Mouse (Mus musculus): ENCODE data around the gene Daam1. TPM values are rescaled to one million over a fixed set of nuclear protein-coding genes. Genes with fewer than 3 reads are reported as not detected.

Daam1 gene
- polyA plus RNA-seq, 1 experiment from 2014 or later = 19.9 TPM

GRCm38 (mm10) chr12:72009051-72009902 lies 178.4 kb downstream of the Daam1 start:
- no peaks in the 10 kb centered on the region for H3K27me3 ChIP-seq (ENCODE audit: control insufficient read depth, insufficient read depth, low read length)
- ATAC-seq (ENCODE audit: low FRiP score) = no peak
- H3K4me2 ChIP-seq = no peak overlapping the region
- H3K4me1 ChIP-seq (ENCODE audit: control insufficient read depth, insufficient read depth, low read length) = no peaks in the 10 kb centered on the region
- H3K36me3 ChIP-seq (ENCODE audit: control insufficient read depth, insufficient read depth, low read length) = no peaks in the 10 kb centered on the region
- no peak overlapping the region for H3K4me3 ChIP-seq (ENCODE audit: low read depth, low read length)
- H3K9ac ChIP-seq (ENCODE audit: low read length) = no peak overlapping the region
- no peak for DNase-seq (ENCODE audit: low spot score, missing footprints)
- H3K9me3 ChIP-seq (ENCODE audit: control insufficient read depth, low read length) = no peaks in the 10 kb centered on the region
- WGBS = 91% methylated on average over 13 of the region's 13 CpGs
- no peak overlapping the region for H3K27ac ChIP-seq (ENCODE audit: low read depth, low read length)

DNA sequence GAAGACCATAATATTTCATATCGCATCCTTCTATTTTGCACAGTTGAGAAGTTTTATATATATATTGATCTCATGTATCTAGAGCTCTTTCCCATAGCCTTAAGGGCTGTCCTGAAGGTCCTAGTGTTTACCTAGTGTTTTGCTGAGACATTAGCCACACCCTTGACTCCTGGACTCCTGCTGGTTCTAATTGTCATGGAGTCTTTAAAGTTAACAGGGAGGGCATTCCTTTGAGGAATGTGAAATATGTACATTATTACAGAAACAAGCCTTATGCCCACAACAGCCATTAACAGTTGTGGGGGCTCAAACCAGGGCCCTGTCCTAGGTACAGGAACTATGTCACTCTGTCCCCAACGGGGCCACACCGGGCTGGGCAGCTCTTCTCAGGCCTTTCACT lies 180.5 kb downstream of the Daam1 start:
- no peak overlapping the region for H3K4me3 ChIP-seq (ENCODE audit: low read depth, low read length)
- no peak overlapping the region for H3K4me2 ChIP-seq
- no peaks in the 10 kb centered on the region for H3K9me3 ChIP-seq (ENCODE audit: control insufficient read depth, low read length)
- no peak overlapping the region for H3K9ac ChIP-seq (ENCODE audit: low read length)
- no peaks in the 10 kb centered on the region for H3K4me1 ChIP-seq (ENCODE audit: control insufficient read depth, insufficient read depth, low read length)
- no peaks in the 10 kb centered on the region for H3K36me3 ChIP-seq (ENCODE audit: control insufficient read depth, insufficient read depth, low read length)
- DNase-seq (ENCODE audit: low spot score, missing footprints) (no peak), ATAC-seq (ENCODE audit: low FRiP score) (no peak)
- H3K27ac ChIP-seq (ENCODE audit: low read depth, low read length) = no peak overlapping the region
- H3K27me3 ChIP-seq (ENCODE audit: control insufficient read depth, insufficient read depth, low read length) = no peaks in the 10 kb centered on the region
- 97% methylated on average over 3 of the region's 3 CpGs for WGBS

DNA sequence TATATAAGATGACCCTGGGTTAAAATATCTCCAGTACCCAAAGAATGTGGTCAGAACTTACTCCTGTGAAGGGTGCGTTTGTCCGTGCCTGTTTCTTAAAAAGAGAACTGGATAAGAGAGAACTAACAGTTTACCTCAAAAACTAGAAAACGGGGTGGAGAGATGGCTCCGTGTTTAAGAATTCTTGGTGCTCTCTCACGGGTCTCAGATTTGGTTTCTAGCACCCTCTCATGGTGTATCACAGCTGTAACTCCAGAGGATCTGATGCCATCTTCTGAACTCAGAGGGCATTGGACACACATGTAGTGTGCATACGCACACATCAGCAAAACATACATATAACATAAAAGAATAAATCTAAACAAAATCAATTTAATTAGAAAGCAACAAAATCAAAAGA lies 181.2 kb downstream of the Daam1 start:
- Histone ChIP-seq H3K9me3 (ENCODE audit: control insufficient read depth, low read length) (no peaks in the 10 kb centered on the region), H3K4me1 (ENCODE audit: control insufficient read depth, insufficient read depth, low read length) (no peaks in the 10 kb centered on the region), H3K4me3 (ENCODE audit: low read depth, low read length) (no peak overlapping the region), H3K4me2 (no peak overlapping the region), H3K27ac (ENCODE audit: low read depth, low read length) (no peak overlapping the region), H3K9ac (ENCODE audit: low read length) (no peak overlapping the region), H3K36me3 (ENCODE audit: control insufficient read depth, insufficient read depth, low read length) (no peaks in the 10 kb centered on the region), H3K27me3 (ENCODE audit: control insufficient read depth, insufficient read depth, low read length) (no peaks in the 10 kb centered on the region)
- ATAC-seq (ENCODE audit: low FRiP score) = no peak
- 88% methylated on average over 6 of the region's 6 CpGs for WGBS
- no peak for DNase-seq (ENCODE audit: low spot score, missing footprints)

- Histone ChIP-seq H3K9me3 (ENCODE audit: control insufficient read depth, low read length) (no peaks in the 10 kb centered on the region), H3K4me3 (ENCODE audit: low read depth, low read length) (no peak overlapping the region), H3K4me2 (no peak overlapping the region), H3K9ac (ENCODE audit: low read length) (no peak overlapping the region), H3K36me3 (ENCODE audit: control insufficient read depth, insufficient read depth, low read length) (no peaks in the 10 kb centered on the region), H3K27me3 (ENCODE audit: control insufficient read depth, insufficient read depth, low read length) (no peaks in the 10 kb centered on the region), H3K4me1 (ENCODE audit: control insufficient read depth, insufficient read depth, low read length) (no peaks in the 10 kb centered on the region), H3K27ac (ENCODE audit: low read depth, low read length) (no peak overlapping the region)
- ATAC-seq (ENCODE audit: low FRiP score) (no peak), DNase-seq (ENCODE audit: low spot score, missing footprints) (no peak)
- WGBS = 90% methylated on average over 13 of the region's 13 CpGs
Observed at GRCm38 (mm10) chr12:72013711-72014354, 183.0 kb downstream of the Daam1 start.

DNA sequence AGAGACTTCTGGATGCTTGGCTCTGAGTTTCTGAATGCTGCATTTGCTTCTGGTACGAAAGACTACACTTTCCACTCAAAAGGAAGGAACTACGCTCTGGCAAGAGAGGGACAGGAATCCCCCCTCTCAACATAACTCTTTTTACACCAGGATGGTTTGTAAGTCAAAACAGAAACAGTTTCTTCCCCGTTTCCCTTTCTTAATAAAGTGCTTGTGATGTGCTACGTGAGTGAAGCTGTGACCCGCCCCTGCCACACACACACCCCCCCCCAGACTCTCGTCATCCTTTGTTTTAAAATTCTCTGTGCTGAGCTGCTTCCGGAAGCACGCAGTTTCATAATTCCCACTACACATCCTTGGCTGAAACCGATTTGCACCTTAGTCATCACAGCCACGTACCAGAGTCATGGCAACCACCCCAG lies 183.5 kb downstream of the Daam1 start:
- WGBS = 78% methylated on average over 10 of the region's 10 CpGs

GRCm38 (mm10) chr12:72015296-72015695 lies 184.4 kb downstream of the Daam1 start:
- no peak overlapping the region for H3K27ac ChIP-seq (ENCODE audit: low read depth, low read length)
- no peaks in the 10 kb centered on the region for H3K4me1 ChIP-seq (ENCODE audit: control insufficient read depth, insufficient read depth, low read length)
- H3K36me3 ChIP-seq (ENCODE audit: control insufficient read depth, insufficient read depth, low read length) = no peaks in the 10 kb centered on the region
- DNase-seq (ENCODE audit: low spot score, missing footprints) (peak; percentile 75), ATAC-seq (ENCODE audit: low FRiP score) (no peak)
- WGBS = 80% methylated on average over 5 of the region's 5 CpGs
- no peaks in the 10 kb centered on the region for H3K27me3 ChIP-seq (ENCODE audit: control insufficient read depth, insufficient read depth, low read length)
- H3K9ac ChIP-seq (ENCODE audit: low read length) = no peak overlapping the region
- no peaks in the 10 kb centered on the region for H3K9me3 ChIP-seq (ENCODE audit: control insufficient read depth, low read length)
- H3K4me3 ChIP-seq (ENCODE audit: low read depth, low read length) = no peak overlapping the region
- H3K4me2 ChIP-seq = no peak overlapping the region

More for the DNA sequence above, 183.5 kb downstream of the Daam1 start:
- Histone ChIP-seq H3K9me3 (ENCODE audit: control insufficient read depth, low read length) (no peaks in the 10 kb centered on the region), H3K4me3 (ENCODE audit: low read depth, low read length) (no peak overlapping the region), H3K27me3 (ENCODE audit: control insufficient read depth, insufficient read depth, low read length) (no peaks in the 10 kb centered on the region), H3K9ac (ENCODE audit: low read length) (no peak overlapping the region), H3K27ac (ENCODE audit: low read depth, low read length) (no peak overlapping the region), H3K4me2 (no peak overlapping the region), H3K36me3 (ENCODE audit: control insufficient read depth, insufficient read depth, low read length) (no peaks in the 10 kb centered on the region), H3K4me1 (ENCODE audit: control insufficient read depth, insufficient read depth, low read length) (no peaks in the 10 kb centered on the region)
- ATAC-seq (ENCODE audit: low FRiP score) (no peak), DNase-seq (ENCODE audit: low spot score, missing footprints) (peak; percentile 56)

GRCm38 (mm10) chr12:72020285-72020684 lies 189.4 kb downstream of the Daam1 start:
- no peak for ATAC-seq (ENCODE audit: low FRiP score)
- no peaks in the 10 kb centered on the region for H3K4me1 ChIP-seq (ENCODE audit: control insufficient read depth, insufficient read depth, low read length)
- WGBS = 86% methylated on average over 4 of the region's 4 CpGs

DNA sequence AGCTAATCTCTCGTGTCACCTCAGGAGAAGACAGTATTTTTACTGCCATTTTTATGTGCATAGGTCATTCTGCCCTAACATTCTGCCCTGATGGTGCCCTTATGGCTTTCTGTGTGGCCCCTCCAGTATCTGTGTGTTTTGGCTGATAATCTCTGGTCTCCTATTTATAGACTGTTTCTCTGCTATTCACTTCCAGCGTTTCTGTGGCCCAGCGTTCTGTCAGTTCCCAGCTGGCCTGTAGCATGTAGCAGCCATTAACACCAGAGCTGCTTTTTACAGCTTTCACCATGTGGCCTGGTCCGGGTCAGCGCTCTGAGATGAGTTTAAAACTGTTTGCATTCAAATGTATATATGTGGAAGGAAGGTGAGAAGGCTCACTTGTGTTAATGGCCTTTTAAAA lies 190.7 kb downstream of the Daam1 start:
- ATAC-seq (ENCODE audit: low FRiP score) (no peak), DNase-seq (ENCODE audit: low spot score, missing footprints) (no peak)
- Histone ChIP-seq H3K4me1 (ENCODE audit: control insufficient read depth, insufficient read depth, low read length) (no peaks in the 10 kb centered on the region), H3K27me3 (ENCODE audit: control insufficient read depth, insufficient read depth, low read length) (no peaks in the 10 kb centered on the region), H3K36me3 (ENCODE audit: control insufficient read depth, insufficient read depth, low read length) (no peaks in the 10 kb centered on the region), H3K27ac (ENCODE audit: low read depth, low read length) (no peak overlapping the region), H3K4me2 (no peak overlapping the region), H3K9ac (ENCODE audit: low read length) (no peak overlapping the region), H3K4me3 (ENCODE audit: low read depth, low read length) (no peak overlapping the region), H3K9me3 (ENCODE audit: control insufficient read depth, low read length) (no peaks in the 10 kb centered on the region)
- WGBS = 86% methylated on average over 5 of the region's 5 CpGs

More at GRCm38 (mm10) chr12:72020285-72020684, 189.4 kb downstream of the Daam1 start:
- H3K27ac ChIP-seq (ENCODE audit: low read depth, low read length) = no peak overlapping the region
- H3K9ac ChIP-seq (ENCODE audit: low read length) = no peak overlapping the region
- H3K27me3 ChIP-seq (ENCODE audit: control insufficient read depth, insufficient read depth, low read length) = no peaks in the 10 kb centered on the region
- H3K4me3 ChIP-seq (ENCODE audit: low read depth, low read length) = no peak overlapping the region
- no peaks in the 10 kb centered on the region for H3K9me3 ChIP-seq (ENCODE audit: control insufficient read depth, low read length)
- no peak overlapping the region for H3K4me2 ChIP-seq
- no peaks in the 10 kb centered on the region for H3K36me3 ChIP-seq (ENCODE audit: control insufficient read depth, insufficient read depth, low read length)
- no peak for DNase-seq (ENCODE audit: low spot score, missing footprints)

DNA sequence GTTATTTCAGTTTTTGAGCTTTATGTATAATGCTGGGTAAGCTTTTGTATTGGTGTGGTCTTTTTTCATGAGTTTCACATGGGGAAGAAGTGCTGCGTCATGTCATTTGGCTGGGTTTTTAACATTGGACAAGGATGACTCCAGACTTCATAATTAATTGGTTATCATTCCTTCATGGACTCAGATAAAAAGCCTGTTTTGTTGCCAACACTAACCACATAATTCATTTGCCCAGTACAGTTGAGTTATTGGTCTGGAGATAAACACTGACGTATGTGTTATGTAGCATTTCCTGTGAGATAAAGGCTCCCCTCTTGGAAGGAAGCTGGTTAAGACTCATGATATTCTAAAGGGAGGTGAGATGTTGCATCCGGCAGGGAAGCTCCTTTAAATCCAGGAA lies 191.9 kb downstream of the Daam1 start:
- no peak overlapping the region for H3K9ac ChIP-seq (ENCODE audit: low read length)
- no peaks in the 10 kb centered on the region for H3K4me1 ChIP-seq (ENCODE audit: control insufficient read depth, insufficient read depth, low read length)
- DNase-seq (ENCODE audit: low spot score, missing footprints) = peak; percentile 8
- 94% methylated on average over 3 of the region's 3 CpGs for WGBS
- no peaks in the 10 kb centered on the region for H3K36me3 ChIP-seq (ENCODE audit: control insufficient read depth, insufficient read depth, low read length)
- no peak overlapping the region for H3K4me2 ChIP-seq
- no peak for ATAC-seq (ENCODE audit: low FRiP score)
- no peaks in the 10 kb centered on the region for H3K9me3 ChIP-seq (ENCODE audit: control insufficient read depth, low read length)
- no peak overlapping the region for H3K4me3 ChIP-seq (ENCODE audit: low read depth, low read length)
- no peaks in the 10 kb centered on the region for H3K27me3 ChIP-seq (ENCODE audit: control insufficient read depth, insufficient read depth, low read length)
- H3K27ac ChIP-seq (ENCODE audit: low read depth, low read length) = no peak overlapping the region

Data from midbrain, embryonic 11.5 days (tissue).